8 mouse cellular contexts compared by ENCODE assay signal in genomic region chr10:128358796-128359195, GRCm38 (mm10). TPM values are rescaled to one million over a fixed set of nuclear protein-coding genes. Genes with fewer than 3 reads are reported as not detected.
A peak's percentile ranks its signal among the peaks of the same experiment; 100 is the strongest.
DNase-seq lines count a peak whose midpoint lies in the region; ATAC-seq and TF ChIP-seq lines count a peak whose summit lies in the region.

No protein-coding gene starts in this region.

- DNase-seq in heart, adult 18-20 months = peak; percentile 47 to 81
- peak; percentile 61 for DNase-seq in thymus, adult 2 months
- DNase-seq in thymus, adult 18-20 months = no peak
- peak; percentile 60 for DNase-seq in cerebellum, adult 8-10 months
- DNase-seq in kidney, postnatal 4 days = peak; percentile 61 to 74
- DNase-seq in naive thymus-derived CD4-positive, alpha-beta T cell, adult 2 months (ENCODE audit: low read depth) = peak; percentile 82
- no peak for DNase-seq in yolk sac, embryonic 10.5 days (ENCODE audit: low spot score)

- H3K9ac ChIP-seq in heart, embryonic 11.5 days (ENCODE audit: low read depth, low read length) = no peak overlapping the region

- peaks cover 56% of the 10 kb centered on the region for H3K36me3 ChIP-seq in heart, embryonic 11.5 days (ENCODE audit: control insufficient read depth, insufficient read depth, low read length)
- peaks cover 68% of the 10 kb centered on the region for H3K36me3 ChIP-seq in thymus, adult 2 months (ENCODE audit: control insufficient read depth, insufficient read depth, low read length)

- WGBS in heart, embryonic 11.5 days (ENCODE audit: insufficient replicate concordance) = 46% methylated on average over 2 of the region's 2 CpGs
- WGBS in thymus, adult 2 months = 52% methylated on average over 2 of the region's 2 CpGs

- H3K27ac ChIP-seq in heart, embryonic 11.5 days (ENCODE audit: low read depth, low read length) = no peak overlapping the region
- H3K27ac ChIP-seq in thymus, adult 2 months (ENCODE audit: control insufficient read depth, insufficient read depth, low read length) = no peak overlapping the region

- ATAC-seq in heart, embryonic 11.5 days (replicated peaks; ENCODE audit: insufficient number of reproducible peaks, low FRiP score, low TSS enrichment) = no peak

- H3K27me3 ChIP-seq in heart, embryonic 11.5 days (ENCODE audit: control insufficient read depth, insufficient read depth, low read length) = no peaks in the 10 kb centered on the region
- H3K27me3 ChIP-seq in thymus, adult 2 months (ENCODE audit: control insufficient read depth, insufficient read depth, low read length) = no peaks in the 10 kb centered on the region

- no peak overlapping the region for H3K4me2 ChIP-seq in heart, embryonic 11.5 days

- no peaks in the 10 kb centered on the region for H3K4me1 ChIP-seq in heart, embryonic 11.5 days (ENCODE audit: control insufficient read depth, insufficient read depth, low read length)
- H3K4me1 ChIP-seq in thymus, adult 2 months (replicated peaks; ENCODE audit: control insufficient read depth, insufficient read depth, low read length) = no peaks in the 10 kb centered on the region

- no peak overlapping the region for H3K4me3 ChIP-seq in heart, embryonic 11.5 days (ENCODE audit: low read depth, low read length)
- no peak overlapping the region for H3K4me3 ChIP-seq in thymus, adult 2 months (ENCODE audit: control insufficient read depth, insufficient read depth, low read length)

- H3K9me3 ChIP-seq in heart, embryonic 11.5 days (replicated peaks; ENCODE audit: control insufficient read depth, low read length) = no peaks in the 10 kb centered on the region

- TF ChIP-seq CTCF in thymus, adult 2 months (IDR thresholded peaks at IDR 0.05; ENCODE audit: borderline replicate concordance, control insufficient read depth, extremely low read depth, insufficient read depth, low read length, poor library complexity) = no peak

- TF ChIP-seq POLR2A in thymus, adult 2 months (IDR thresholded peaks at IDR 0.05; ENCODE audit: control insufficient read depth, extremely low read depth, insufficient read depth, low read length, poor library complexity) = no peak

RNA-seq across cellular contexts. Expression of gene Coq10a, which starts 10.0 kb away (rescaled TPM):
- 100 to 1,000 TPM; 365 to 392 TPM for total RNA-seq in heart, adult 18-20 months (2021)
- polyA plus RNA-seq in heart, embryonic 11.5 days (2014; fragmentation: Nextera tagmentation; extraction: Ambion mirVana) = 12.6 and 14.0 TPM in 2 replicates
- 62.9 and 71.7 TPM in 2 replicates for polyA plus RNA-seq in thymus, adult 2 months (2012; rRNA removed)

RNA-seq across cellular contexts. Expression of gene Ankrd52, which starts 18.1 kb away (rescaled TPM):
- total RNA-seq in heart, adult 18-20 months (2021) = 10 to 100 TPM; 38.1 to 40.3 TPM
- 9.3 and 11.7 TPM in 2 replicates for polyA plus RNA-seq in heart, embryonic 11.5 days (2014; fragmentation: Nextera tagmentation; extraction: Ambion mirVana)
- polyA plus RNA-seq in thymus, adult 2 months (2012; rRNA removed) = 71.0 and 87.0 TPM in 2 replicates

RNA-seq across cellular contexts. Expression of gene Cs, which starts 21.3 kb away (rescaled TPM):
- 1,000 to 10,000 TPM; 1,006 to 1,090 TPM for total RNA-seq in heart, adult 18-20 months (2021)
- polyA plus RNA-seq in heart, embryonic 11.5 days (2014; fragmentation: Nextera tagmentation; extraction: Ambion mirVana) = 424 and 466 TPM in 2 replicates
- polyA plus RNA-seq in thymus, adult 2 months (2012; rRNA removed) = 215 and 225 TPM in 2 replicates

RNA-seq across cellular contexts. Expression of gene Cnpy2, which starts 36.5 kb away (rescaled TPM):
- total RNA-seq in heart, adult 18-20 months (2021) = 10 to 100 TPM; 62.2 to 66.6 TPM
- 206 and 224 TPM in 2 replicates for polyA plus RNA-seq in heart, embryonic 11.5 days (2014; fragmentation: Nextera tagmentation; extraction: Ambion mirVana)
- 34.3 and 41.7 TPM in 2 replicates for polyA plus RNA-seq in thymus, adult 2 months (2012; rRNA removed)

RNA-seq across cellular contexts. Expression of gene Slc39a5, which starts 42.2 kb away (rescaled TPM):
- not detected for total RNA-seq in heart, adult 18-20 months (2021)
- 0.52 TPM in 1 of 2 replicates, not detected in the other for polyA plus RNA-seq in heart, embryonic 11.5 days (2014; fragmentation: Nextera tagmentation; extraction: Ambion mirVana)
- polyA plus RNA-seq in thymus, adult 2 months (2012; rRNA removed) = 0.53 and 0.65 TPM in 2 replicates

Comparison
In these comparisons a context has a peak if more than half of its experiments do, and no peak if none do; other contexts are left out.
1. DNase-seq: peak in heart, adult 18-20 months (2 of 2), thymus, adult 2 months (single experiment), cerebellum, adult 8-10 months (single experiment), kidney, postnatal 4 days (2 of 2) and naive thymus-derived CD4-positive, alpha-beta T cell, adult 2 months (single experiment); none in thymus, adult 18-20 months (0 of 2) and yolk sac, embryonic 10.5 days (single experiment).